9 mouse cellular contexts compared by ENCODE assay signal in genomic region chr17:3288341-3288740, GRCm38 (mm10). TPM values are rescaled to one million over a fixed set of nuclear protein-coding genes. Genes with fewer than 3 reads are reported as not detected.
DNase-seq lines count a peak whose midpoint lies in the region; ATAC-seq lines count a peak whose summit lies in the region.
"Had no signal": no experiment of that assay in that cellular context is flagged by ENCODE, and none has a peak within 500 bp of the region (broad histone marks: within the 10 kb centered on the region; RNA-seq: fewer than 3 reads in every experiment).

No protein-coding gene starts in this region.

- H3K36me3 ChIP-seq in forebrain, embryonic 10.5 days (replicated peaks) = peaks cover 3% of the 10 kb centered on the region; the same call in 1 of the 2 replicates
- H3K36me3 ChIP-seq in forebrain, embryonic 15.5 days = peaks cover 5% of the 10 kb centered on the region; the same call in 1 of the 2 replicates

- no peaks in the 10 kb centered on the region for H3K9me3 ChIP-seq in forebrain, embryonic 10.5 days
- H3K9me3 ChIP-seq in forebrain, embryonic 15.5 days = no peaks in the 10 kb centered on the region

- H3K4me3 ChIP-seq in forebrain, embryonic 10.5 days = no peak overlapping the region
- no peak overlapping the region for H3K4me3 ChIP-seq in forebrain, embryonic 15.5 days

- no peak overlapping the region for H3K4me2 ChIP-seq in forebrain, embryonic 15.5 days (replicated peaks)

- no peak overlapping the region for H3K27ac ChIP-seq in forebrain, embryonic 10.5 days
- H3K27ac ChIP-seq in forebrain, embryonic 15.5 days (replicated peaks) = no peak overlapping the region
- H3K27ac ChIP-seq: macrophage had no signal

- WGBS in forebrain, embryonic 10.5 days = 30% methylated on average over 6 of the region's 6 CpGs
- WGBS in forebrain, embryonic 15.5 days = 22% methylated on average over 6 of the region's 6 CpGs

- no peak overlapping the region for H3K9ac ChIP-seq in forebrain, embryonic 15.5 days (replicated peaks)

- ATAC-seq in forebrain, embryonic 15.5 days (replicated peaks) = no peak

- peak; percentile 58 for DNase-seq in forebrain, embryonic 10.5 days (ENCODE audit: extremely low spot score, low spot score)
- peak; percentile 29 for DNase-seq in MN1 (ENCODE audit: low spot score)
- peak; percentile 41 for DNase-seq in cerebellum, adult 8-10 months
- peak; percentile 19 for DNase-seq in gastrocnemius, postnatal 25 days
- peak; percentile 61 for DNase-seq in layer of hippocampus, adult 9-10 months (ENCODE audit: low spot score)
- peak; percentile 61 for DNase-seq in lung, postnatal 10 days
- peak; percentile 11 for DNase-seq in spleen, adult 12 weeks (ENCODE audit: low spot score)

- peaks cover 11% of the 10 kb centered on the region for H3K4me1 ChIP-seq in forebrain, embryonic 10.5 days
- peaks cover 16% of the 10 kb centered on the region for H3K4me1 ChIP-seq in forebrain, embryonic 15.5 days

- no peaks in the 10 kb centered on the region for H3K27me3 ChIP-seq in forebrain, embryonic 10.5 days (ENCODE audit: poor library complexity, severe bottlenecking)
- no peaks in the 10 kb centered on the region for H3K27me3 ChIP-seq in forebrain, embryonic 15.5 days

RNA-seq across cellular contexts. Expression of gene Tiam2, which starts 38.0 kb away (rescaled TPM):
- polyA plus RNA-seq in forebrain, embryonic 10.5 days (2016; fragmentation: Nextera tagmentation; extraction: Ambion mirVana) = 4.4 and 5.3 TPM in 2 replicates
- polyA plus RNA-seq in forebrain, embryonic 15.5 days (2015; fragmentation: Nextera tagmentation; extraction: Ambion mirVana) = 119 and 122 TPM in 2 replicates
- total RNA-seq in gastrocnemius, postnatal 25 days (2021) = 1 to 10 TPM; 2.7 to 3.8 TPM

Comparison
In these comparisons a context has a peak if more than half of its experiments do, and no peak if none do; other contexts are left out.
1. RNA of gene Tiam2, which starts 38.0 kb away (polyA plus RNA-seq): 119 to 122 TPM in forebrain, embryonic 15.5 days; 4.4 to 5.3 TPM in forebrain, embryonic 10.5 days; every median in the first group is over 10 times any median in the second.
2. DNase-seq: peak in every context shown above with its lines; median percentile 61 in layer of hippocampus, adult 9-10 months; 61 in lung, postnatal 10 days; 58 in forebrain, embryonic 10.5 days; 41 in cerebellum, adult 8-10 months; 29 in MN1; 19 in gastrocnemius, postnatal 25 days; 11 in spleen, adult 12 weeks.